Mouse (Mus musculus): ENCODE results near the gene Taar7b.
A peak's percentile ranks its signal among the peaks of the same experiment; 100 is the strongest.

Gene Taar7b

GRCm38 (mm10) chr10:23999639-24000038 lies at the start of gene Taar7b:
Gene Taar7b, plus strand, starts transcription at chr10:23999939.
- no peak for DNase-seq (ENCODE audit: low read depth, low spot score)

GRCm38 (mm10) chr10:23951714-23952113 lies 48.0 kb upstream of the Taar7b start:
- DNase-seq (ENCODE audit: low read depth, low spot score): no peak

DNA sequence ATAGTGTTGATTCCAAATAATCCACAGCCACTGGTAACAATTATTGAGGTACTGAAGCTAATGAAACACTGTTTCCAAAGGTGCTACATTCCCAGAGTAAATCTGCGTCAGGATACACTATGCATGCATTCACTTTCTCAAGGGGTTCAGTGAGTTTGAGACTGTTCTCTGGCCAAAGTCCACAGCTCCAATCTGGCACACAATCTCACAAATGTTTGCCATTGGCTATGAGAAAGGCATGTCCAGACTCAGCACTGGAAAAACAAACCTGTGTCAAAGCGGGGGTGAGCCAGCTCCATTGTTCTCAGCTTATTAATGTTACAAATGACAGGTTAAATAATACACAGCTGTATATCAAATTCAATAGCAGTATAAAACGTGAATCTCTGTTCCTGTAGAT lies 40.7 kb upstream of the Taar7b start:
- no peak for DNase-seq (ENCODE audit: low read depth, low spot score)

GRCm38 (mm10) chr10:23960444-23960915 lies 39.3 kb upstream of the Taar7b start, which contains the start of gene Taar4:
Gene Taar4, plus strand, starts transcription at chr10:23960494.
- no peak for DNase-seq (ENCODE audit: low read depth, low spot score)

DNA sequence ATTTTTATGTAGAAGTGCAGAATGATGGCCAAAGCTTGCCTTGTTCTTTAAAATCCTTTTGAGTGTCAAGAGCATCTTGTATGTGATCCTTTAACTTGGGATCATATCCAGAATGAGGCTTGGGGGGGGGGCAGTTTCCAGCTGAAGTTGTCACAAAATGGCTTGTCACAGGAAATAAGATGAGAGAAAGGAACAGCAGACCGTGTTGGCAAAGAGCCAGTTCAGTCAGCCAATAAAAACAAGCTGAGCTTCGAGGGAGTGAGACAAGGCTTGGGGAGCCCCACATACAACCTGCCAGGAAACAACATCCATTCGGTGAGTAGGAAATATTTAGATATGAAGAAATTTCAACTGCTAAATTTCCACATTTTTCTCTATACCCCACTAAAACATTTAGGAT lies 36.3 kb upstream of the Taar7b start:
- DNase-seq (ENCODE audit: low read depth, low spot score): no peak

DNA sequence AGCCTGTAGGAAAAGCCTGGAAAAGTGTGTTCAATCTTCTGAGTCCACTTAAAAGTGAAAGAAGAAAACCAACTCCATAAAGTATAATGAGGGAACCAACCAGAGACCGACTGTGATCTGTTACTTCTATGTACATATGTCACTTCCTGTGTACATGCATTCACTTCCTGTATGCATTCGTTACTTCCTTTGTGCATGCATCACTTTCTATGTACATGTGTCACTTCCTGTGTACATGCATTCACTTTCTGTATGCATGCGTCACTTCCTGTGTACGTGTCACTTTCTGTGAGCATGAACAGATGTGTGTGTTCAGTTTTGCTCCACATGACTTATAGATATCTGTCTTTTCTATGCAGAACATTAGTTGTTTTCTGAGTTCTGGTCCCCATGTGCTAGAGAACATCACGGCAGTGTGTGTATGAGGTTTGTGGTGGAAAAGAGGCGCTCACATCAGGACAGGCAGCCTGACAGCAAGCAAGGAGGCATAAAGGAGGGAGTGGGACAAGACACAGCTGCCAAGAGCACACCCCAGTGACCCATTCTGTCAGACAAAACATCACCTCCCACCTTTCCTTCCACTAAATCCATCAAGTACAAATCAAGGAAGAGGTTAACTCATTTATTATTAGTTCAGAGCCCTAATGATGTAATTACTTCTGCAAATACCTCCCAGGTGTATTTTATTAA lies 34.7 kb upstream of the Taar7b start:
- peak; percentile 1 for DNase-seq (ENCODE audit: low read depth, low spot score)

GRCm38 (mm10) chr10:23970656-23971165 lies 29.0 kb upstream of the Taar7b start, which contains the start of gene Taar5:
Gene Taar5, plus strand, starts transcription at chr10:23970706.
- no peak for DNase-seq (ENCODE audit: low read depth, low spot score)

GRCm38 (mm10) chr10:23971256-23971655 lies 28.5 kb upstream of the Taar7b start:
- no peak for DNase-seq (ENCODE audit: low read depth, low spot score)

- DNase-seq (ENCODE audit: low read depth, low spot score): no peak
These were observed 21.8 kb upstream of the Taar7b start for GRCm38 (mm10) chr10:23977958-23978357.

DNA sequence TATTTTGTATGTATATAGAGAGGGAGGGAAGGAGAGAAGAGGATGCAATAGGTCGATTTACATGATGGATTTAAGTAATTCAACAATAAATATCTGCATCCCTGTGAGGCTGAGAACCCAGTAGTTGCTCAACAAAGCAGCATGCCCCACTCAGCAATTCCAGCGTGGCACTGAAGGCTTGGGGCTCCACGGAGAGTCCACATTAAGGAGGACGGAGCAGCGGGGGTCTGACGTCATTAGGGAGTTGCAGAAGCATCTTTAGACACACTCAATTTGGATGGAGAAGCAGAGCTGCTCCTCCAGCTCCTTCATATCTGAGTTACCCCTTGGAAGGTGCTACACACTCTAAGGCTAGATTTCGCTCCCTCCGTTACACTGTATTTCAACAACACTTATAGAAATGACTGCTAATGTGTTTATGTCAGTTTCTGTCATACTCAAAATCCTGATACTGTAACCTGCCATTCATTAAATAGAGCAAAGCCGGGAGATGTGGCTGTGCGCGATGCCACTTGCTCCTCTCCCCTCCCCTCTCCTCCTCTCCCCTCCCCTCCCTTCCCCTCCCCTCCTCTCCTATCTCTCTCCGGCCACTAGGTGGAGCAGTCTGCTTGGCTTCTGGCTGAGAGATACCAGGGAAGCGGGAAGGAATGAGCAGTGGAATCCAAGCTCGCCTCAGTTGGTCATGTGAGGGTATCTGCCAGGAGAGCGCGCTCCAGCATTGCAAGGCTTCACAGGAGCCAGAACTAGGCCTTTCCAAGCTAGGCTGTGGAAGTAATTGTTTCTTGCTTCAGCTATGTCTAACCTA lies 20.6 kb upstream of the Taar7b start:
- DNase-seq (ENCODE audit: low read depth, low spot score): peak; percentile 37

DNA sequence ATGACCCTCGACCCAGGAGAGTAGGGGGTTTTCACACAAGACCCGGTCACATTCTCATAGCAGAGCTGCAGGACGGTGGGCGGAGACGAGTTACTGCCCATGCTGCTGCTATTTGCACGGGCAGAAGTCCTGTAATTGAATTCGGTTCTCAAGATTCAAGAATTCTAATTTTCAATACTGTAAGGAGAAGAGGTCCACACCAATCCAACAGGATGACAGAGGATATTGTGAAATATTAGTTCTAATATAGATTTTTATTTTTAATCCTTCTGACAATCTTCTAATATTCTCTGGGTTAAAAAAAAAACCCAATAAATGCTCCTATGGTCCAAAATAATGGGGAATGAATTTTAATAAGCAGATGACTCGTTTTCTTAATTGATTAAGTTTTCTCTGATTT lies 14.2 kb upstream of the Taar7b start, which contains the start of gene Taar6:
Gene Taar6 (minus strand): TSS at position 101 of the 400 bp plus-strand sequence.
- no peak for DNase-seq (ENCODE audit: low read depth, low spot score)

- DNase-seq (ENCODE audit: low read depth, low spot score): no peak
These were observed 13.3 kb upstream of the Taar7b start for GRCm38 (mm10) chr10:23986419-23986818.

DNA sequence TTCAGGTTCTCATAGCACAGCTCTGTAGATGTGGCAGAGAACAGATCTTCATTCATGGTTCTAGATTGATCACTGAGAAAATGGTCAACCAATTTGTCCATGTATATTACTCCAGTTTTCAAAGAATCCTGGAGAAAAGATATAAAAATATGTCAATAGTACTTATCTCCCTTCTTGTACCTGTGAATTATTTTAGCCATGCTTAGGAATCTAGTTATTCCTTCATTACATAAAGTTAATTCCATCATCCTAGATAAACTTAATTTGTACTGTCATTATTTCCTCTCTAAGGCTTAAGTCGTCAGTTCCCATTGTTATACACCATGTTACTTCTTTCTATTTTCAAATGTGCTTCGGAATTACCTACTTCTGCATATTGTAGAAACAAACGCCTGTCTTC lies 6.4 kb upstream of the Taar7b start, which contains the start of gene Taar7a:
Gene Taar7a (minus strand): TSS at position 101 of the 400 bp plus-strand sequence.
- DNase-seq (ENCODE audit: low read depth, low spot score): no peak

GRCm38 (mm10) chr10:24006442-24006841 lies 6.7 kb downstream of the Taar7b start:
- no peak for DNase-seq (ENCODE audit: low read depth, low spot score)

- no peak for DNase-seq (ENCODE audit: low read depth, low spot score)
These were observed 7.3 kb downstream of the Taar7b start for GRCm38 (mm10) chr10:24007034-24007433.

DNA sequence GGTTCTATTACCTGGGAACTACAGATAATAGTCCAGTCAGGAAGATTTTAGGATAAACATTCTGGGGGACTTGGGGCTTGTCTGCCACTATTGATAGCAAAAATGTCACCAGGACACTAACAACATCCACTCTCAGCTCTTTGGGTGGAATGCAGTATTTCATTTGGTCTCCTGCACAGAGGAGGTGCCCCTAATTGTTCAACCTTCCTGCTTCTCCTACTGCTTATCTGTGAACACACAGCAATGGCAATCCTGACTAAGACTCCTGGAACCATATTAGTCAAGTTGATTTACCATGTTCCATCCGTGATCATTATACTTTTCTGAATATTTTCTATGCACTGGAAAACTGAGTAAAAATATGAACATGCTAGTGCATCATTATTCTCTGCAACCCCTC lies 8.4 kb downstream of the Taar7b start:
- DNase-seq (ENCODE audit: low read depth, low spot score): no peak

- DNase-seq (ENCODE audit: low read depth, low spot score): no peak
These were observed 27.2 kb downstream of the Taar7b start, which contains the start of gene Taar7d for GRCm38 (mm10) chr10:24026922-24027321. Gene Taar7d, plus strand, starts transcription at chr10:24027222.

- DNase-seq (ENCODE audit: low read depth, low spot score): no peak
These were observed 31.6 kb downstream of the Taar7b start for GRCm38 (mm10) chr10:24031347-24031746.

DNA sequence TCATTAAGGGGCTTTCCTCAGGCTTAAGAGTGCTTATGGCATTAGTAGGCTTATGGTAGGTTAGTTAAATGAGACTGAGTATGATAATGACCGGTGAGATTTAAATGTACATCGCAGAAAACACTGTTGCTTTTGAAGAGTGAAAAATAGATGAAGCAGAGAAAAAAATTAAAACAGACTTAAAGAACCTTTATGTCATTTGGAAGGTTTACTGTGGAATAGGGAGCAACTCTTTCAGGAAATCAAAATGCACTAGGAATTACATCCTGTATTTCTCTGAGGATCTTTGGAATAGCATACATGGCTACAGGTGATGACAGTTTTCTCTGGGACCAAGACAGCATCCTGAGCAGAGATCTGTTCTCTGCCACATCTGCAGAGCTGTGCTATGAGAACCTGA lies 37.6 kb downstream of the Taar7b start, which contains the start of gene Taar7e:
Gene Taar7e (plus strand): TSS at position 301 of the 400 bp plus-strand sequence.
- DNase-seq (ENCODE audit: low read depth, low spot score): no peak

DNA sequence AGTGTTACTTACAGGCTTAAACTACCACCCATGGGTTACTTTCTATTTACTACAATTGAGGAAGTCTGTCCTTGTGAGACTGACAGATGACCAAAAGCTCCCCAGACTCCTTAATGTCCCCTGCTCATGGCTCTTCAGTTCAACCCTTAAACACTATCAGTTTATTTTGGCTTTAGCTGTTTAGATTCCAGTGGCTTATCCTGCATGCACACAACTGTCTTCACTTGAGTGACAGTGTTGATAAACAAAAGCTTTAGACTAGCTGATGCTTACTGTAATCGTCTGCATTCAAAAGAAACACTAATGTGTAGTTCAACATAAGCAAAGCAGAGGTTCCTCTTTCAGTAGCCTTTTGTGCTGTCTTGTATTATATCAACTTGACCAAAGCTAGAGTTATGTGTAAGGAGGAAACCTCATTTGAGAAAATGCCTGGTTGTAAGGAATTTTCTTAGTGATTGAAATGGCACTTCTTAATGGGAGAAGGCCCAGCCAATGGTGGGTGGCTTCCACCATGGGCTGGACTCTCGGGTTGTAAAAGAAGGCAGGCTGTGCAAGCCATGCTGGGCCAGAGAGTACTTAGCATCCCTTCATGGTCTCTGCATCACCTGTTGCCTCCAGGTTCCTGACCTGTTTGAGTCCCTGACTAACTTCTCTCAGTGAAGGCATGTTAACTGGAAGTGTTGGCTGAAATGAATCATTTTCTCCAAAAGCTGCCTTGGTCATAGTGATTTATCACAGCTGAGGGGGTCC lies 40.6 kb downstream of the Taar7b start:
- DNase-seq (ENCODE audit: low read depth, low spot score): no peak

GRCm38 (mm10) chr10:24049210-24049609 lies 49.5 kb downstream of the Taar7b start, which contains the start of gene Taar7f:
Gene Taar7f, plus strand, starts transcription at chr10:24049510.
- DNase-seq (ENCODE audit: low read depth, low spot score): no peak

All from CD4-positive, CD25-positive, alpha-beta regulatory T cell, adult 2 months (primary cell).